Mouse (Mus musculus) midbrain, embryonic 14.5 days (tissue): ENCODE data around the gene Hint3. TPM values are rescaled to one million over a fixed set of nuclear protein-coding genes. Genes with fewer than 3 reads are reported as not detected.

Source experiments
- ATAC-seq: fragments of 200-750 bp; cut with Nextera tagmentation; 2 replicates; pipeline ENCODE4 v1.8.0; 2017; ENCODE audit warnings: moderate number of reproducible peaks, moderate library complexity; ENCODE audit not compliant: low FRiP score, low TSS enrichment
- DNase-seq: peaks from one replicate; pipeline ENCODE4 v3.0.0-alpha.2; 2015
- H3K27ac ChIP-seq: fragments of 300-500 bp; sonication (generic); replicated peaks from 2 replicates; pipeline ENCODE4 v1.5.1; 2014; ENCODE audit warnings: mild to moderate bottlenecking, low read depth, low read length, moderate library complexity
- H3K27me3 ChIP-seq: fragments of 300-500 bp; sonication (generic); 2 replicates; pipeline ENCODE4 v1.6.1; 2014; ENCODE audit warnings: low read length, control low read depth, mixed read lengths; ENCODE audit not compliant: control insufficient read depth, insufficient read depth
- H3K36me3 ChIP-seq: fragments of 300-500 bp; sonication (generic); 2 replicates; pipeline ENCODE4 v1.6.1; 2014; ENCODE audit warnings: low read length, control low read depth; ENCODE audit not compliant: control insufficient read depth, insufficient read depth
- H3K4me1 ChIP-seq: fragments of 300-500 bp; sonication (generic); 2 replicates; pipeline ENCODE4 v1.6.1; 2014; ENCODE audit warnings: mild to moderate bottlenecking, antibody characterized with exemption, low read length, control low read depth; ENCODE audit not compliant: control insufficient read depth, insufficient read depth
- H3K4me2 ChIP-seq: fragments of 300-500 bp; sonication (generic); 2 replicates; pipeline ENCODE4 v1.6.1; 2014; ENCODE audit warnings: mild to moderate bottlenecking, low read length, moderate library complexity
- H3K4me3 ChIP-seq: fragments of 300-500 bp; sonication (generic); replicated peaks from 2 replicates; pipeline ENCODE4 v1.5.1; 2014; ENCODE audit warnings: low read depth, low read length
- H3K9ac ChIP-seq: fragments of 300-500 bp; sonication (generic); replicated peaks from 2 replicates; pipeline ENCODE4 v1.6.1; 2014; ENCODE audit warnings: mild to moderate bottlenecking, low read length, moderate library complexity
- H3K9me3 ChIP-seq: fragments of 300-500 bp; sonication (generic); 2 replicates; pipeline ENCODE4 v1.6.1; 2016; ENCODE audit warnings: low read length, control low read depth, mixed read lengths; ENCODE audit not compliant: control insufficient read depth
- WGBS: fragments of 180-500 bp; shearing (Covaris S2); extraction: QIAGEN DNeasy Blood & Tissue Kit; methylation state at CpG from one replicate; pipeline ENCODE4 v1.1.7; 2014; 5-methylcytosine and 5-hydroxymethylcytosine counted together
- polyA plus RNA-seq: library from polyadenylated mRNA; unstranded; fragments of >200 nt; fragmentation: Nextera tagmentation; extraction: Ambion mirVana; gene quantifications from 2 replicates; pipeline ENCODE4 v1.2.1, GENCODE M21; 2014

Gene Hint3
- polyA plus RNA-seq, 1 experiment from 2014 or later, result 21.8 TPM

DNA sequence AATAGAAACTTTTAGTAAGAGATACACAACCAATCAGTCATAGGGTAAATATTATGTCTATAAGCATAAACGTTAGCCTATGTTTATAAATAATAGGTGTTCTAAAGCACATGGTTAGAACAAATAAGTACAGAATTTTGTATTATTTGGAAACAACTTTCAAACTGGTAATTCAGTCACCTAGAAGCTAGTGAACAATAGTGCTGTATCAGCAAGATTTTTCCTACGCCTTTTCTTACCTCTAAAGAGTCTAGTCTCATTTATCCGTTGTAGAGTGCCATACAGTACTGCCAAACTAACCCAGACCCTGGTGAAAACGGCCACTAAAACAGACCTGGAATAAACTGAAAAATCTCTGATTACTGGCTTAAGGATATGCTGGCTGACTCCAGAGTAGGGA lies 16.4 kb downstream of the Hint3 start:
- Histone ChIP-seq H3K9ac (no peak overlapping the region), H3K4me2 (no peak overlapping the region), H3K4me3 (no peak overlapping the region), H3K4me1 (0 out of 2 replicates have a peak, but pooled peaks cover 6% of the 10 kb centered on the region), H3K27me3 (no peaks in the 10 kb centered on the region), H3K27ac (no peak overlapping the region), H3K9me3 (no peaks in the 10 kb centered on the region), H3K36me3 (peaks cover 10% of the 10 kb centered on the region)
- DNase-seq (no peak), ATAC-seq (no peak)
- WGBS, result 89% methylated on average over 4 of the region's 4 CpGs

DNA sequence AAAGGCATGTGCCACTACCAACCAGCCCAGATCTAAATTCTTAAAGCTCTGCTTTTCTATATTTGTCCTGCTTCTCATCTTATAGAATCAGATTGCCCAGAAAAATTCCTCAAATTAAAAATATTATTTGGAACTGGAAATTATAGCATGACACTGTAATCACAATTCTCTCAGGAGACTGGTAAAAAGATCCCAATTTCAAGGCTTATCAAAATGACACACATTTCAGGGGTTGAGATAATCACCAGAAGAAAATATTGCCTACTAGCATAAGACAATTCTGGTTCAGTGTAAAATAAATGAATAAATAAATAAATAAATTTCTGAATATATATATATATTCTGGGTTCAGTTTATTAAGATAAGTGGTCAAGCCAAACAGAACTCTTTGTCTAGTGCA lies 19.8 kb downstream of the Hint3 start:
- no peak overlapping the region for H3K27ac ChIP-seq
- no peak overlapping the region for H3K4me3 ChIP-seq
- H3K36me3 ChIP-seq, result peaks cover 18% of the 10 kb centered on the region
- DNase-seq (no peak), ATAC-seq (no peak)
- H3K9ac ChIP-seq, result no peak overlapping the region
- H3K9me3 ChIP-seq, result no peaks in the 10 kb centered on the region
- H3K27me3 ChIP-seq, result no peaks in the 10 kb centered on the region
- H3K4me1 ChIP-seq, result no peaks in the 10 kb centered on the region
- H3K4me2 ChIP-seq, result no peak overlapping the region

DNA sequence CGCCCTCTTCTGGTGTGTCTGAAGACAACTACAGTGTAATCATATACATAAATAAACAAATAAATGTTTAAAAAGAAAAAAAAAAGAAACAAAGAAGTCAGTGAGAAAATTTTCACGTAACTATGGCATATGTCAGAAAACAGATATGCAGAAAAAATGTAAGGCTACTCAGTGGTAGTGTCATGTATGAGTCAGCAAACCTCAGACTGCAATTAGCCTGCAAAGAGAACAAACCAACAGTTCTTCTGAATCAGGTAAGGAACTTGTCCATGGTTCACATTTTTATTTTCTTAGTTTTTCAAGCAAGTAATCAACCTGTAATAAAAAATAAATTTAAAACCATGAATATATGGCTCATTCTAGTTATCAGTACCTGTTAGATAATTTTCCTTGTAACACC lies 21.3 kb downstream of the Hint3 start:
- Histone ChIP-seq H3K27me3 (no peaks in the 10 kb centered on the region), H3K4me3 (no peak overlapping the region), H3K27ac (no peak overlapping the region), H3K4me2 (no peak overlapping the region), H3K36me3 (peaks cover 18% of the 10 kb centered on the region), H3K9me3 (no peaks in the 10 kb centered on the region), H3K4me1 (no peaks in the 10 kb centered on the region), H3K9ac (no peak overlapping the region)
- DNase-seq (no peak), ATAC-seq (no peak)
- 75% methylated on average over 2 of the region's 2 CpGs for WGBS

GRCm38 (mm10) chr10:30600542-30600966 lies 28.9 kb downstream of the Hint3 start, which contains the start of gene Trmt11:
Gene Trmt11 (minus strand): TSS chr10:30600749.
- H3K27me3 ChIP-seq, result no peaks in the 10 kb centered on the region
- H3K9me3 ChIP-seq, result no peaks in the 10 kb centered on the region
- H3K27ac ChIP-seq, result peak within 1 kb of the TSS; percentile 80
- H3K36me3 ChIP-seq, result peaks cover 15% of the 10 kb centered on the region
- ATAC-seq (peak; percentile 94), DNase-seq (peak; percentile 96)
- H3K9ac ChIP-seq, result peak within 1 kb of the TSS; percentile 65
- 1% methylated on average over 22 of the region's 28 CpGs for WGBS
- H3K4me2 ChIP-seq, result peak within 1 kb of the TSS; percentile 86
- peak within 1 kb of the TSS; percentile 62 for H3K4me3 ChIP-seq
- peaks cover 18% of the 10 kb centered on the region for H3K4me1 ChIP-seq

DNA sequence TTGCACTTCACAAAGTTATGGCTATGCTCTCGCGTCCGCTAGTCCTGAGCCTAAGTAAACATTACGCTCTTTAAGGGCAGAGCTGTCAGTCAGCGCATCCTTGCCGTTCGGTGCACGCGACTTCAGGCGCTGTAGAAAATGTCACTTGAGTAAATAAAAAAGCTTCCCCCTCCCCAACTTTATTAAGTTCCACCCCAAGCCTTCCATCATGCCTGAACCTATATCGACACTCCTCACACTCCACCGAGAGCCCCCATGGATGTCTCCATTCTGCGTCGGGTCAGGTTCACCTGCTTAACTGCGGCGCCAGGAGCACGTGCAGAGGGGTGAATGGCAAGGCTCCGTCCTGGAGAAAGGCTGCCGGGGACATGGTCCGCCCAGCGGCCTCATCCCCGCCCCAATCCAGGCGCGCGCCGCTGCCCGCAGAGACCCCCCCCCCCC lies 29.3 kb downstream of the Hint3 start:
- ATAC-seq, result peak; percentile 88
- Histone ChIP-seq H3K4me1 (peaks cover 18% of the 10 kb centered on the region), H3K9me3 (no peaks in the 10 kb centered on the region), H3K4me3 (peak overlapping the region; percentile 62), H3K36me3 (peaks cover 20% of the 10 kb centered on the region), H3K27ac (peak overlapping the region; percentile 80), H3K9ac (peak overlapping the region; percentile 65), H3K4me2 (peak overlapping the region; percentile 86), H3K27me3 (no peaks in the 10 kb centered on the region)
- WGBS, result under 1% methylated on average over 25 of the region's 27 CpGs
- no peak for DNase-seq

DNA sequence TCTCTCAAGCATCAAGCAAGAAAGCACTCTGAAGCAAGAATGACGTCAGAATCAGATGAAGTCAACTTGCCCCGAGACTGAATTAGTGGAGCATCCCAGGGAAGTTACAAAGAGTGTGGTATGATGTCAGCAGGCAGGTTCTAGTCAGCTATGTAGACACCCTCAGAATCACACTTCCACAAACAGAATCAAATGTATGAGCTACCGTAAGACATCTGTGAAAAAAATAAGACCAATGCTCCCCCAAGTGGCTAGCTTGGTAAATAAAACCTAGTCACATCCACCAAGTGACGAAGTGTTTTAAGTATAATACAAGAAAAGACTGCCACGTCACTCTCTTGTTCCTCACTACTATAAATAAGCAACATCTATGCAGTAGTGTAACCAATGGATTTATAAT lies 42.4 kb downstream of the Hint3 start:
- H3K4me2 ChIP-seq, result no peak overlapping the region
- ATAC-seq (no peak), DNase-seq (peak; percentile 67)
- H3K9ac ChIP-seq, result no peak overlapping the region
- 73% methylated on average over 5 of the region's 5 CpGs for WGBS
- H3K9me3 ChIP-seq, result no peaks in the 10 kb centered on the region
- no peaks in the 10 kb centered on the region for H3K4me1 ChIP-seq
- H3K27ac ChIP-seq, result no peak overlapping the region
- H3K36me3 ChIP-seq, result peaks cover 45% of the 10 kb centered on the region
- H3K4me3 ChIP-seq, result no peak overlapping the region
- no peaks in the 10 kb centered on the region for H3K27me3 ChIP-seq

GRCm38 (mm10) chr10:30585691-30586090 lies 43.7 kb downstream of the Hint3 start:
- WGBS, result 95% methylated on average over 1 of the region's 1 CpGs
- no peak for ATAC-seq
- H3K36me3 ChIP-seq, result peaks cover 45% of the 10 kb centered on the region

GRCm38 (mm10) chr10:30577670-30578280 lies 51.7 kb downstream of the Hint3 start:
- no peak overlapping the region for H3K9ac ChIP-seq
- H3K27ac ChIP-seq, result no peak overlapping the region
- DNase-seq, result no peak
- H3K4me1 ChIP-seq, result no peaks in the 10 kb centered on the region
- no peak overlapping the region for H3K4me3 ChIP-seq
- 96% methylated on average over 5 of the region's 5 CpGs for WGBS
- H3K4me2 ChIP-seq, result no peak overlapping the region
- H3K9me3 ChIP-seq, result no peaks in the 10 kb centered on the region
- H3K27me3 ChIP-seq, result no peaks in the 10 kb centered on the region
- H3K36me3 ChIP-seq, result peaks cover 11% of the 10 kb centered on the region; the same call in 1 of the 2 replicates
- no peak for ATAC-seq

More at GRCm38 (mm10) chr10:30585691-30586090, 43.7 kb downstream of the Hint3 start:
- H3K27me3 ChIP-seq, result no peaks in the 10 kb centered on the region
- no peak overlapping the region for H3K4me3 ChIP-seq
- DNase-seq, result no peak
- no peaks in the 10 kb centered on the region for H3K9me3 ChIP-seq
- no peaks in the 10 kb centered on the region for H3K4me1 ChIP-seq
- H3K9ac ChIP-seq, result no peak overlapping the region
- H3K27ac ChIP-seq, result no peak overlapping the region
- H3K4me2 ChIP-seq, result no peak overlapping the region

DNA sequence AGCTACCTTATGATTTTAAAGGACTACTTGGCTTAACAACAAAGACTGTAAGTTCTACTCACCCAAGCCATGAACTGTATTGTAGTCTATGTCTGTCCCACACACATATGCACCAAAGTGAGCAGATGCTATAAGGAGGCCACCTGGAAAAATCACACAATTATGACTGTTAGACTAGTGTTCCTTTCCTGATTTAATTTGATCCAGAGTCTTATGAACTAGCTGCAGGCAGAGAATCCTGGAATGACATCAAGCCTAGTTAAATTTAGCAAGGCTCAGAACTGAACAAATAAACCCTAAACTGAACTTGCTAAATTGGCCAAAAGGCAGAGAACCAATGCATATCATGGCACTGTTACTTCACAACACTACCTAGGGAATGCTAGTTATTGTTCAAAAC lies 63.1 kb downstream of the Hint3 start:
- Histone ChIP-seq H3K27ac (no peak overlapping the region), H3K9me3 (no peaks in the 10 kb centered on the region), H3K9ac (no peak overlapping the region), H3K36me3 (peaks cover 30% of the 10 kb centered on the region), H3K4me2 (no peak overlapping the region), H3K4me3 (no peak overlapping the region), H3K4me1 (no peaks in the 10 kb centered on the region), H3K27me3 (no peaks in the 10 kb centered on the region)
- no peak for ATAC-seq
- DNase-seq, result no peak
